ENCODE assay signal across 25 mouse cellular contexts in the genomic region with DNA sequence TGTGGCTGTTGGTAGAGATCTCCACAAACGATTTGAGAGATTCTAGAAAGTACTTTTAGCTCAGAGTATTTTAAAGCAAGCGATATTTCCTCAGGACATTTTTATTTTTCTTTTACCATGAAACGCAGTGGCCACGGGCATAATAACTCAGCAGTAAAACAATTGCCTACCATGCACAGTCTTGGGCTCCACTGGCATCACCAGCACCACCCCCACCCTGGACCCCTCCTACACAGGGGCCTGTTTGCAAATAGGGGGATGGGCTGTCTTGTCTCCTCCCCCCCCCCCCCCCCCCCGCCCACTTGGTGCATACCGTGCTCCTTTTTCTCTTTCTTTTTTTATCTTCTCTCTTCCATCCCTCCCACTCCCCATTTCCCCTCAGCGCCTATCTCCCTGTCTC. TPM values are rescaled to one million over a fixed set of nuclear protein-coding genes. Genes with fewer than 3 reads are reported as not detected.
DNase-seq lines count a peak whose midpoint lies in the region; ATAC-seq and TF ChIP-seq lines count a peak whose summit lies in the region.
"Had no signal": no experiment of that assay in that cellular context is flagged by ENCODE, and none has a peak within 500 bp of the region (broad histone marks: within the 10 kb centered on the region; RNA-seq: fewer than 3 reads in every experiment).

No protein-coding gene starts in this region.

- no peaks in the 10 kb centered on the region for H3K9me3 ChIP-seq in intestine, embryonic 14.5 days (ENCODE audit: control insufficient read depth, low read length)
- H3K9me3 ChIP-seq in intestine, postnatal 0 days (ENCODE audit: control insufficient read depth), result no peaks in the 10 kb centered on the region
- no peaks in the 10 kb centered on the region for H3K9me3 ChIP-seq in midbrain, embryonic 16.5 days (replicated peaks; ENCODE audit: control insufficient read depth, low read length, poor library complexity, severe bottlenecking)
- H3K9me3 ChIP-seq in midbrain, postnatal 0 days (ENCODE audit: low read length), result no peaks in the 10 kb centered on the region
- H3K9me3 ChIP-seq: forebrain, embryonic 10.5 days; forebrain, embryonic 13.5 days; G1E; heart, embryonic 13.5 days; hindbrain, embryonic 12.5 days had no signal

- H3K4me2 ChIP-seq in intestine, embryonic 14.5 days (ENCODE audit: low read length), result no peak overlapping the region
- H3K4me2 ChIP-seq in intestine, postnatal 0 days (replicated peaks; ENCODE audit: low read depth), result no peak overlapping the region
- H3K4me2 ChIP-seq in midbrain, embryonic 16.5 days (ENCODE audit: low read length), result no peak overlapping the region
- H3K4me2 ChIP-seq in midbrain, postnatal 0 days (ENCODE audit: low read depth, low read length, poor library complexity, severe bottlenecking), result no peak overlapping the region
- H3K4me2 ChIP-seq: forebrain, embryonic 13.5 days; heart, embryonic 13.5 days; hindbrain, embryonic 12.5 days had no signal

- no peak overlapping the region for H3K27ac ChIP-seq in intestine, embryonic 14.5 days (ENCODE audit: low read depth)
- no peak overlapping the region for H3K27ac ChIP-seq in intestine, postnatal 0 days (ENCODE audit: low read depth, low read length)
- no peak overlapping the region for H3K27ac ChIP-seq in midbrain, embryonic 16.5 days (ENCODE audit: low read length)
- H3K27ac ChIP-seq in midbrain, postnatal 0 days (ENCODE audit: low read depth, low read length), result no peak overlapping the region
- H3K27ac ChIP-seq: forebrain, embryonic 10.5 days; forebrain, embryonic 13.5 days; heart, embryonic 13.5 days; hindbrain, embryonic 12.5 days had no signal

- H3K36me3 ChIP-seq in intestine, embryonic 14.5 days (ENCODE audit: control insufficient read depth, insufficient read depth, low read length), result peaks cover 44% of the 10 kb centered on the region
- peaks cover 27% of the 10 kb centered on the region for H3K36me3 ChIP-seq in intestine, postnatal 0 days (ENCODE audit: control insufficient read depth, insufficient read depth)
- H3K36me3 ChIP-seq in midbrain, embryonic 16.5 days (ENCODE audit: control insufficient read depth, insufficient read depth, low read length), result 0 out of 2 replicates have a peak, but pooled peaks cover 2% of the 10 kb centered on the region
- peaks cover 11% of the 10 kb centered on the region for H3K36me3 ChIP-seq in midbrain, postnatal 0 days (ENCODE audit: insufficient read depth, low read length)

- H3K4me1 ChIP-seq in intestine, embryonic 14.5 days (replicated peaks; ENCODE audit: control insufficient read depth, insufficient read depth, low read length), result peaks cover 6% of the 10 kb centered on the region; the same call in 1 of the 2 replicates
- H3K4me1 ChIP-seq in intestine, postnatal 0 days (replicated peaks; ENCODE audit: control insufficient read depth, insufficient read depth, low read length), result no peaks in the 10 kb centered on the region
- H3K4me1 ChIP-seq in midbrain, embryonic 16.5 days (ENCODE audit: control insufficient read depth, insufficient read depth, low read length), result no peaks in the 10 kb centered on the region
- no peaks in the 10 kb centered on the region for H3K4me1 ChIP-seq in midbrain, postnatal 0 days (ENCODE audit: insufficient read depth, low read length)
- H3K4me1 ChIP-seq: forebrain, embryonic 10.5 days; forebrain, embryonic 13.5 days; hindbrain, embryonic 12.5 days had no signal

- no peak overlapping the region for H3K9ac ChIP-seq in intestine, embryonic 14.5 days (ENCODE audit: low read length)
- no peak overlapping the region for H3K9ac ChIP-seq in intestine, postnatal 0 days (ENCODE audit: low read depth, low read length)
- no peak overlapping the region for H3K9ac ChIP-seq in midbrain, embryonic 16.5 days (ENCODE audit: low read depth, low read length)
- no peak overlapping the region for H3K9ac ChIP-seq in midbrain, postnatal 0 days (replicated peaks; ENCODE audit: low read length, poor library complexity, severe bottlenecking)
- H3K9ac ChIP-seq: forebrain, embryonic 13.5 days; heart, embryonic 13.5 days; hindbrain, embryonic 12.5 days had no signal

- WGBS in intestine, embryonic 14.5 days, result 90% methylated on average over 6 of the region's 7 CpGs
- WGBS in intestine, postnatal 0 days, result 82% methylated on average over 6 of the region's 7 CpGs
- WGBS in midbrain, embryonic 16.5 days, result 94% methylated on average over 5 of the region's 7 CpGs
- WGBS in midbrain, postnatal 0 days, result 84% methylated on average over 6 of the region's 7 CpGs

- no peak for TF ChIP-seq CTCF in intestine, postnatal 0 days (IDR thresholded peaks at IDR 0.05; ENCODE audit: low read depth)
- no peak for TF ChIP-seq CTCF in midbrain, postnatal 0 days (IDR thresholded peaks at IDR 0.05)

- peak; percentile 43 for DNase-seq in heart, adult 11 months
- no peak for DNase-seq in heart, adult 18-20 months
- no peak for DNase-seq in intestine, embryonic 14.5 days (ENCODE audit: low spot score)
- DNase-seq in midbrain, postnatal 0 days (ENCODE audit: low spot score), result no peak
- DNase-seq in frontal cortex, adult 2 months (ENCODE audit: extremely low spot score in 1 of 2, low spot score in 1 of 2), result no peak
- DNase-seq: adrenal gland, postnatal 10 days; adrenal gland, postnatal 36 days; B cell, adult 2 months; cerebellum, adult 18-20 months; cerebellum, adult 9-10 months; cerebellum, postnatal 14 days; gastrocnemius, postnatal 10 days; gastrocnemius, postnatal 36 days; heart, postnatal 14 days had no signal

- no peak overlapping the region for H3K4me3 ChIP-seq in intestine, embryonic 14.5 days (ENCODE audit: low read depth, low read length)
- no peak overlapping the region for H3K4me3 ChIP-seq in intestine, postnatal 0 days (ENCODE audit: low read depth, low read length)
- H3K4me3 ChIP-seq in midbrain, embryonic 16.5 days (ENCODE audit: low read depth, low read length), result no peak overlapping the region
- no peak overlapping the region for H3K4me3 ChIP-seq in midbrain, postnatal 0 days (ENCODE audit: low read depth, low read length)
- H3K4me3 ChIP-seq: forebrain, embryonic 10.5 days; forebrain, embryonic 13.5 days; heart, embryonic 13.5 days; hindbrain, embryonic 12.5 days had no signal

- H3K27me3 ChIP-seq in intestine, embryonic 14.5 days (replicated peaks; ENCODE audit: control insufficient read depth, insufficient read depth, low read length), result no peaks in the 10 kb centered on the region
- H3K27me3 ChIP-seq in intestine, postnatal 0 days (replicated peaks; ENCODE audit: control insufficient read depth, insufficient read depth, low read length), result no peaks in the 10 kb centered on the region
- no peaks in the 10 kb centered on the region for H3K27me3 ChIP-seq in midbrain, embryonic 16.5 days (ENCODE audit: control insufficient read depth, insufficient read depth, low read depth, low read length)
- H3K27me3 ChIP-seq in midbrain, postnatal 0 days (ENCODE audit: insufficient read depth, low read length), result no peaks in the 10 kb centered on the region
- H3K27me3 ChIP-seq: CH12.LX; forebrain, embryonic 13.5 days; heart, embryonic 13.5 days; hindbrain, embryonic 12.5 days; Patski had no signal

- ATAC-seq in intestine, embryonic 14.5 days (replicated peaks; ENCODE audit: low FRiP score, low TSS enrichment, low read depth), result peak; percentile 64; the same call in 1 of the 2 replicates
- no peak for ATAC-seq in intestine, postnatal 0 days
- ATAC-seq in midbrain, embryonic 16.5 days, result peak; percentile 58; the same call in 1 of the 2 replicates
- no peak for ATAC-seq in midbrain, postnatal 0 days (ENCODE audit: low FRiP score)
- ATAC-seq: forebrain, embryonic 13.5 days; hindbrain, embryonic 16.5 days; inflammation-experienced regulatory T-cells, adult 6 months; Patski had no signal

RNA-seq across cellular contexts. Expression of gene Wdsub1, which starts 15.7 kb away (rescaled TPM):
- 10 to 100 TPM; 18.6 to 19.2 TPM for total RNA-seq in heart, adult 18-20 months (2021)
- polyA plus RNA-seq in intestine, embryonic 14.5 days (2014; fragmentation: Nextera tagmentation; extraction: Ambion mirVana), result 32.8 and 40.7 TPM in 2 replicates
- polyA plus RNA-seq in intestine, postnatal 0 days (2015; fragmentation: Nextera tagmentation; extraction: Ambion mirVana), result 32.9 and 37.4 TPM in 2 replicates
- 16.6 and 21.2 TPM in 2 replicates for polyA plus RNA-seq in midbrain, embryonic 16.5 days (2015; fragmentation: Nextera tagmentation; extraction: Ambion mirVana)
- 28.6 and 67.0 TPM in 2 replicates for total RNA-seq in midbrain, postnatal 0 days (2014; rRNA removed)
- polyA plus RNA-seq in midbrain, postnatal 0 days (2015; fragmentation: Nextera tagmentation; extraction: Ambion mirVana), result 21.3 and 23.6 TPM in 2 replicates
- 24.8 and 25.7 TPM in 2 replicates for polyA plus RNA-seq in frontal cortex, adult 2 months (2012; rRNA removed)

Comparison
In these comparisons a context has a peak if more than half of its experiments do, and no peak if none do; other contexts are left out.
1. ATAC-seq: peak in intestine, embryonic 14.5 days (single experiment) and midbrain, embryonic 16.5 days (single experiment); none in intestine, postnatal 0 days (single experiment) and midbrain, postnatal 0 days (single experiment).